Mouse (Mus musculus): ENCODE measurements around the gene Gxylt1.
"Not testable (repeated sequence)": the region's sequence is repeated elsewhere in the genome, so short reads cannot be mapped to it uniquely, and the experiment has no call there.

Gxylt1 gene

DNA sequence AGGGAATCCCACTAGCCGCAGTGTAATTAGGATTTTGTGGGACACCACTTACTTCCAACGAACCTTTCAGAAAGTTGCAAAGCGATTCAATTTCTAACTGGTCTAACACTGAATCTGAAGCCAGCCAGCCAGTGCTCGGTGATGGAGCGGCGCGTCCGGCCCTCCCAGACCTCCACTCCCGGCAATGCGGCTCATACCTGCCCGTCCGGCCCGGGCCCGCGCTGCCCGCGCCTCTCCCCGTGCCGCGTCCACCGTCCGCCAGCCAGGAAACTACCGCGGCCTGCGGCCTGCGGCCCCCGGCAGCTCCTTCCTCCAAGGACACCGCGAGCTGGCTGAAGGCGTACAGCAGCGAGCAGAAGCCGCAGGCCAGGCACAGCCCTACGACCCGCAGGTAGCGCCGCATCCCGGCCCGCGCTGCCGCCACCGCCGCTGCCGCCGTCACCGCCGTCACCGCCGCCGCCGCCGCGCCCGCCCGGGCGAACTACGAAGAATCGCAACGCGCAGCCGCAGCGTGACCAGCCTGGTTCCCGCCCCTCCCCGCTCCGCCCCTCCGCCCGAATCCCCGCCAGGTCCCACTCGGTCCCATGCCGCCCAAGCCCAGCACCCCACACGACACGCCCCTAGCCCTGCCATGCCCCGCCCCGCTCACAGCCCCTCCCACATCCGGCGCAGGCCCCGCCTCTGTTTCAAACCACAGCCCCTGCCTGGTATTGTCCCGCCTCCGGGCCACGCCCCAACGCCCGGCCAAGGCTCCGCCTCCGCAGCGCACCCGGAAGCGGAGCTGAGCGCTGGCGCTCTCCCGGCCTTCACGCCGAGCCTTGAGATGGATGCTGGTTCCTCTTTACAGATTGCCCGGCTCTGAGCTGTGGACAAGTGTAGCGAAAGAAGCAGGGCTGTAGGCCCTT lies at the start of gene Gxylt1:
Gene Gxylt1 (minus strand): TSS at position 501 of the 905 bp plus-strand sequence.
- peak; percentile 100 for DNase-seq (ENCODE audit: low spot score)

DNA sequence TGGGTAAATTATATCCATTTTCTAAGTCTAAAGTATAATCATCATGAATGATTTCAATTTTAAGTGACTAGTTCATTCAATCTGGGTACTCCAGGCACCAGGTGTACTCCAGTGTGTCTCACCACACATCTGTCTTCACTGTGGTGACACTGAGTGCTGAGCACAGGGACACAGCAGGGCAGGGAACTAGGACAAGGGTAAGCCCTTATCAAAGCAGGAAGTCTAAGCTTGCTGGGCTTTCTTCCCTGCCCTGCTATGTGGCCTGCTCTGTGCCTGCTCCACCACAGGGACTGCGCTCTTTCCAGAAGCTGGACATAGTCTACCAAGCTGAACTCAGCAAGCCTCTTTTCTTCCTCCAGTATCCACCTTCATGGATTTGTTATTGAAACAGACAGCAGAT lies 43.8 kb upstream of the Gxylt1 start:
- no peak for DNase-seq (ENCODE audit: low spot score)

DNA sequence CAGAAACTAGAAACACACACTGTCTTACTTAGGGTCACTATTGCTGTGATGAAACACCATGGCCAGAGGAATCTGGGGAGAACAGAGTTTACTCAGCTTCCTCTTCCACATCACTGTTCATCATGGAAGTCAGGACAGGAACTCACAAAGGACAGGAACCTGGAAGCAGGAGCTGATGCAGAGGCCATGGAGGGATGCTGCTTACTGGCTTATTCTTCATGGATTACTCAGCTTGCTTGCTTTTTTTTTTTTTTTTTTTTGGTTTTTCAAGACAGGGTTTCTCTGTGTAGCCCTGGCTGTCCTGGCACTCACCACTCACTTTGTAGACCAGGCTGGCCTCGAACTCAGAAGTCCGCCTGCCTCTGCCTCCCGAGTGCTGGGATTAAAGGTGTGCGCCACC lies 35.3 kb upstream of the Gxylt1 start:
- DNase-seq (ENCODE audit: low spot score), result not testable (repeated sequence)

DNA sequence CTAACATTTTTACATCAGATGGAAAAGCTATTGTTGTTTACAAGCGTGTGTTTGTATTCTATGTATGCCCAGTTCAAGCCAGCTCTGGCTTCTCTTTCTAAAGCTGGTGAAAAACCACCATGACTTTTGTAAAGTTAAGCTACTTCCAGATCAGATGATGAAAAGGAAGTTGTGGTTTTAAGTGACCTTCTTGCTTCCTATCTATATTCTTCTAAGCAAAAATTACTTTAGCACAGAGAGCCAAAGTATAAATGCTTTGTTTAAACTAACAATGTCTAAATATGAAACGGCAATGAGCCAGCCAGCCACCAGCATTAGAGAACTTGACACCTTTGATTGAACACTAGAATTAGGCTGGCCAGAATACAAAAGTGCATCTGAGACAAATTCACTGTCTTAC lies 23.2 kb upstream of the Gxylt1 start:
- no peak for DNase-seq (ENCODE audit: low spot score)

DNA sequence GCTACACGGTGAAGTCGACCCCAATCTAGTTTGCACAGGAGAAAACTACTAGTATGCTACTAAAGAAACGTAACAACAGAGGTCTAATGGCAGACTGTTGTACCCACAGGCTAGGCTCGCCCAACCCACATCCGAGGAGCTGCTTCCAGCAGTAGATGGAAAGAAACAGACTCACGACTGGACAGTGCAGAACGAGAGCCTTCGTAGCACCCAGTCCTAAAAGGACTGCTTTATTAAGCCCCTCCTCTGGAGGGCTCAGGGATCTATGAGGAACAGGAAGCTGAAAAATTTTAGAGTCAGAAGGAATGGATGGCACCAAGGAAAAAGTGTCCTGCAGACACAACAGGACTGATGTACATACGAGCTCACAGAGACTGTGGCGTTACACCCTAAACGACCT lies 19.5 kb upstream of the Gxylt1 start:
- DNase-seq (ENCODE audit: low spot score), result no peak

DNA sequence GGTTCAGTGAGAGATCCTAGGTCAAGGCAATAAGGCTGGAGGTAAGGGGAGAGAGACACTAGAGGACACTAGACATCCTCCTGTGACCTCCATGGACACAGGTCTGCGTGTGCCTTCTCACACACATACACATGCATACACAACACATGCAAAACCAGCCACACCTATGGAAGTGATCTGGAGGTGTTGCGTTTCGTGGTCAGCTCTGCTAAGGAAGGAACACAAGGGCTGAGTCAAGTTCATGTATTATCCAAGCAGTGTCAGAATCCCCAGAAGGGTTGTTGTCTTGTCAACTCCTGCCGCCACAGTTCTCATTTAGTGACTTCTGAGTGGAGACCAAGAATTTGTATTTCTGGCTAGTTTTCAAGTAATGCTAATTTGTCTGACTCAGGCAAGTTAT lies 13.3 kb upstream of the Gxylt1 start:
- DNase-seq (ENCODE audit: low spot score), result no peak

DNA sequence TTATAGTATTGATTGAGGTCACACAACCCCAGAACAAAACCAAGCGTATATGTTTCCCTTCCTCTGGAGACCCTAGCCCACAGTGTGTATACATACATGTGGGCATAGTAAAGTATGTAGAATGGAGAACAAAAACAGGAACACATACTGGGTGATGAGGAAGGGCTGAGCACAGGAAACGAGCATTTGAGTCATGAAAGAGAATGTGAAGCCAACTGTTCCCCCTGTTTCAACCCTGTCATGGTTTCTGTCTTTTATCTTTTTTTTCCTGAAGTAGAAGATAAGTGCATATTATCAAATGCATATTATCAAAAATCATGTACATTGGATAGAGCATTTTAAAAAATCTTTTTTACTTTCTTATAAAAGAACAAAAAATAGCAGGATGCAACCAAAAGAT lies 12.6 kb upstream of the Gxylt1 start:
- no peak for DNase-seq (ENCODE audit: low spot score)

DNA sequence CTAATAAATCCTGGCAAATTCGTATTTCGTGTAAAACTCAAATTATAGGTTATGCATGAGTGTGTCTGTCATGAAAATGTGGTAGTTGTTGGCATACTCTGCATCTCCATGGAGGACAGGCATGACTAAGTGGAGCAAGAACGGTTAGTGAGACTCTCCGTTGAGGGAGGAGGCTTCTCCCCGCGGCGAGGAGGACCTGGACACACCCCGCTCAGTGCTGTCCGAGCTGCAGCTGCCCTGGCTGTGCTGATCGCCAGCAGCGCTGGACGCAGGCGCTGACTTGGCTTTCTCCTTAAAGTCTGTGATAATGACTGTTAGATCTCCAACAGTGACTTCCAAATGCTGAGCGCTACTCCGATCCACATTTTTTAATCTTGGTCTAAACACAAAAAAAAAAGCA lies 10.3 kb upstream of the Gxylt1 start:
- no peak for DNase-seq (ENCODE audit: low spot score)

DNA sequence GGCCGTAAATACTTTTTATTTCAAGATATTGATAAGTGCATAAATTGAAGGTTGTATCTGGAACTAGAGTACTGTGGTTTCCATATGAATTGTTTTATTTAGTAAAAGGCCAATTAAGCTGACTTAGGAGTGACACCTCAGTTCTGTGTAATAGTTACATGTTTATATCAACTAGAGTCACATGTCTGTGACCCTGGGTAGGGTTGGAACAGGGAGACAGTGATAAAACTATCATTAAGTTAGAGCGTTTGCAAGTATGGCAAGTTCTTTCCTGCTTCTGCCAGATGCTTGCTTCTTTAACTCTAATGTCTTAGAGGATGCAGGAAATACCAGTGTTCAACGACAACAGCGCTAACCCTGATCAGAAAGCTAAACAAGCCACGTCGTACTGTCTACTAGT lies 9.3 kb upstream of the Gxylt1 start:
- DNase-seq (ENCODE audit: low spot score), result no peak

DNA sequence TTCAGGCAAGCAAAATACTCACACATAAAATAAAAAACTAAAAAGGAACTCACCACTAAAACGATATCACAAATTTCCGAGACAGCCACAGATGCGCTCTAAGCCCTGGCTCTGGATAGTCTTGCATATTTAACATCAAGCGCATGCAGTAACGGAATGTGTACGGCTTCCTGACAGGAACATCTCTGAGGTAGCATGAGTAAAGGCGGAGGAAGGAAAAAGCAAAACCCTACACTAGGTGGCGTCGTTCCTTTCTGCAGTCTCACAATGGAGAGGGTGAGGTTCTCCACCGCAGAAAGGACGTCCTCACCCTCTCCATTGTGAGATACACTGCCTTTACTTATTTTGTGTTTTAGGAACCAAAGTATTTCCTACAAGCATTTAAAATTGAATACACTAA lies 8.4 kb upstream of the Gxylt1 start:
- no peak for DNase-seq (ENCODE audit: low spot score)

DNA sequence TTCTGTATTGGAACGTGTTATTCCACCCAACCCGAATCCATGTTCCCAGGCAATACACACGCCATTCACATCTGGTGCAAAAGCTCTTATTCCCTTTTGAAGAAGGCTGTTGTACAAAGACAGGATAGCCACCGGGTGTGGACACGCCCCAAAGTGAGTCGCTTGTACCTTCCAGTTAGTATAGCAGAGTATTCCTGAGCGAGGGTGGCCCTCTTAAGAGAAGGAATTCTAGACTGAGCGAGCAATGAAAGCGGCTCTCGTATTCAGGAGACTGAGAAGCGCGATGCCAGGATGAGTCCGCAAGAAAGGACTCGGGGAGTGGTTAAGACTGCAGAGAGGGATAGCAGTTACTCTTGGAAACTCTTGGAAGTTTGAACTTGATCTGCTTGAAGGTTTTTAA lies 1.3 kb upstream of the Gxylt1 start:
- DNase-seq (ENCODE audit: low spot score), result peak; percentile 25

DNA sequence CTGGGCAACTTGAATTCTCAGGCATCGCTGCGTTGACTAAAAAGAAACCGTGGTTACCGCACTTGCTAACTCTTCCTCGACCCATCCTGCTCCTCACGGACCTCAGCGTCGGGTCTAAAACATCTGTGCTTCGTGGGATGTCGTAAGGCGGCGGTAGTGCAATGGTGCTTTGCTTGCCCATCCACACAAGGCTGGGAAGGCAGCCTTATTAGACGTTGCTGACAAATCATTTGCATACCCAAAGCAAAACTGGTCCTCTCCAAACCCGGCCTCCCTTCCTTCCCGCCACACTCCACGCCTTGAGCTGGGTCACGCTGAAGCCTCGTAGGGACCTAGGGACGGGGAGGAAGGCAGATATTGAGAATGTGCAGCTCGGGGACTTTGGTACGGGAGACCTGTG lies 644 bp upstream of the Gxylt1 start:
- DNase-seq (ENCODE audit: low spot score), result no peak

DNA sequence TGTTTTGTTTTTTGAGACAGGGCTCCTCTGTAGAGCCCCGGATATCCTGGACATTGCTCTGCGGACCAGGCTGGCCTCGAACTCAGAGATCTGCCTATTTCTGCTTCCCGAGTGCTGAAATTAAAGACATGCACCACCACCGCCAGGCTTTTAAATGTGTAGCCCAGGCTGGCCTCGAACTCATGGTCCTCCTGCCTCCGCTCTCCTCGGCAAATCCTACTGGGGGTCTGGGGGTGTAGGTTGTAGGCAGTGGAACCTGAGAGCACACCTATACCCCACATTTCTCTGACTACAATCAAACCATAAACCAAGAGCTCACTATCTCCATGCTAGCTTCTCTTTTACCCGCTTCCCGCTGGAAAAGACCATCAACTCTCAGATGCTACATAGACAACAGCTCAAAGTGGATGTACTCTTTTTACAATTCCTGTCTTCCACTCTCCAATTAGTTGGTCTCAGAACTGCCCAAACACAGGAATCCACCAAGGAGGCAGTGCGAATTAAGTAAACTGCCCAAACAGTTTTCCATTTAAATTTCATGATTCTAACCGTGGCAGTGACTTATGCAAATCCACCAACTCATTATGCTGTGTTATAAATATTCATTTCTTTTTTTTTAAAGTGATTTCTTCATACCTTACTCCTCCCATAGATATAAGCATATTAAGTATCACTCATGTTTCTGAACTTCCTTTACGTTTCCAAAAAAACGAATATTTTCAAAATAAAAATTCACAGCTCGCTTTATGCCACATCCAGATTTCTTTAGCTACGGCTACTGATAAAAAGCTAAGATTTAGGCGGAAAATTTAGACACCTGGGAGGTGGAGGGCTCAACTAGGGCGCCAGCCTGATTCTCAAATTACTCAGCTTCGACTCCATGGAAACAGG lies 946 bp downstream of the Gxylt1 start:
- DNase-seq (ENCODE audit: low spot score), result no peak

DNA sequence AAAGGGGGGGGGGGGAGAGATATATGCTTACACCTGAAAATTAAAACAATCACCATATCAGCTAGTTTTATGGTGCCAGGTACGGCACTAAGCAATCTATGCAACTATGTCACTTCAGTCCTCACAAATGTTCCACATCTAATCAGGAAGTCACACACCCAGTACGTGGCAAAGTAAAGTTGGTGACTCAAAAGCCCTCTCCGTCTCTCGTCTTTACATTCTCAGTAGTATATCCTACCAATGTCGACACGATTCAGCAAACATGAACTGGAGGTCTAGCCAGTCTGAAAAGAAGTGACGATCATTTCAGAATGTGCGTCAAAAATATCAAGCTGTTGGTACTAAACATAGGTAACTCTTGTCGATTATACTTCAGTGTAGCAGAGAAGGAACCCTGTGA lies 2.0 kb downstream of the Gxylt1 start:
- no peak for DNase-seq (ENCODE audit: low spot score)

DNA sequence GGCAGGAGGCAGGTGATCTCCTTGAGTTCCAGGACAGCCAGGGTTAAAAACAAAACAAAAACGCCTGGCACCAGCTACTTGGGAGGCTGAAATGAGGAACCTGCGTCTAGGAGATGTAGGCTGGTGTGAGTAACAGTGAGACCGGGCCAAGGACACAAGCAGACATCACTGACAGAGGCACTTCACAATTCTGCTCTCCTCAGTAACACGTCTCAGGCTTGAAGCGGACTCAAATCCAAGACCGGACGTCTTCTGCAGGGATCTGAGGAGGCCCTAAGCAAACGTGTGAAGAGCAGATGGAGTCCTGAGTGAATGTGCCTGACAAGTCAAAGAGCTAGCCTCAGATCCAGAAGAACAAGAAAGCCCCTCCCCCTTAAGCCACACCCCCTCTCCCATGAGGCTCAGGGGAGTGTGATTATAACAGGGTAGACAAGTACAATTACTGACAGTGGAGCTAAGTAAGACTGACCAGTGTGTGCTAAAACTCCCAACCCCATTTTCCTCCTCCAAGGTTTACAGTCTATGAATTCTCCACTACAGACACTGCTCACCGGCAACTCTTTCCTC lies 4.6 kb downstream of the Gxylt1 start:
- DNase-seq (ENCODE audit: low spot score), result no peak

DNA sequence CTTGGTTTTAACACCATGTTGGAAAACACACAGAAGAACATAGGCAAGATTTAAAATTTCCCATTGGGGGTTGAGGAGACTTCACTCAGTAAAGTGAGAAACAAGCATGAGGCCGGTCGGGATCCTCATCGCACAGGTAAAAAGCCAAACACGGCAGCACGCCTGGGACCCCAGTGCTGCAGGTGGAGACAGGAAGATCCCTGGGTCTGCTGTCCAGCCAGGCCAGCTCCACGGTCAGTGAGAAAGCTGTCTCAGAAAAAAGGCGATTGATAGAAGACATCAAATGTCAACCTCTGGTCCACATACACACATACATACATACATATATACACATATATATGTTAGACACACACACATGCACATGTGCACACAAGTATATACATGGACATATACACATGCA lies 5.4 kb downstream of the Gxylt1 start:
- DNase-seq (ENCODE audit: low spot score), result no peak

DNA sequence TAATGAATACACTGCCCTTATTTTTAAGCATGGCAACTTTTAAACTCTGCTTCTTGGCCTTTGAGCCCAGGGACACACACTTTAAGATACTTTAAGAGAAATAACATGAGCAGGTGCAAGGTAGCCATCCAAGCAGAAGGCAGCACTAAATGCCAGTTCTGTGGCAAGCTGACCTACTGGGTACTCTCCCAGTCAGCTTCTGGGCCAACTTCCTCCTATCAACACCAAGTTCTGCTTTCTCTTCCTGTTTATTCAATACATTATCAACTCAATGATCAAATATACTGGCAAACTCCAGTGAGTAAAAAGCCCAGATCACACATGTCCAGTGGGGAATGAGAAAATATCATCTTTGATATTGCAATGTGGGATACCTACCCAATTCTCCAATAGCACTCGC lies 7.0 kb downstream of the Gxylt1 start:
- DNase-seq (ENCODE audit: low spot score), result no peak

DNA sequence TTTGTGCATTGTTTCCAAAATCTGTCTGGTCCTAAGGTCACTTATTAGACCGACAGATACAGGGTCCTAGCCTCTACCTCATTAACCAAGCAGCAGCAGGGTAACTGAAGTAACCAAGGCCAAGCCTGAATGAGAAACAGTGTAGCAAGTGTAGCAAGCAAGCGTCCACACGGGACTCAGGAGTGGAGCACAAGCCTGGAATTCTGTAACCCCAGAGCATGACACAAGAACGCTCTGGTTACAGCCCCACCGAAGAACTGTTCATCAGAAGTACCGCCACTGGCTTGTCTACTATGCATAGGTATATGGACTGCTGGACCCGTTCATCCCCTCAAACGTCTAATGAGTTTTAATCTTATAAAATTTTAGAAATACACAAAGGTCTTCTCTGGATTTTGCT lies 7.5 kb downstream of the Gxylt1 start:
- DNase-seq (ENCODE audit: low spot score), result no peak

DNA sequence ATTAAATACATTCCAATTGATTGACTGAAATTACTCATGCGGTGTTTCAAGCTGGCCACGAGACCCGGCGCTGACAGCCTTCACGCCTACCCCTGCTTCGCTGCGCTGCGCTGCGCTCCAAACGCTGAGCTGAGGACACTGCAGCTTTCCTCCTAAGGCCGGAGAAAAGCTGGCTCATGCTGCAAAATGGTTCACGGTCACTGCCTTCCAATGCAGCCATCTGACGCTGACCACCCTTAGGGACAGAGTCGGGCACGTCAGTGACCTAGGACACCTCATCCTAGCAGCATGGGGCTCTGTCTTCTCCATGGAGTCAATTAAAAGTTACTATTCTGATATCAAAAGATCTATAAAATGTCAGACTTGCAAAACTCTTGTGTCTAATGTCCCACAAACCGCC lies 8.6 kb downstream of the Gxylt1 start:
- DNase-seq (ENCODE audit: low spot score), result no peak

DNA sequence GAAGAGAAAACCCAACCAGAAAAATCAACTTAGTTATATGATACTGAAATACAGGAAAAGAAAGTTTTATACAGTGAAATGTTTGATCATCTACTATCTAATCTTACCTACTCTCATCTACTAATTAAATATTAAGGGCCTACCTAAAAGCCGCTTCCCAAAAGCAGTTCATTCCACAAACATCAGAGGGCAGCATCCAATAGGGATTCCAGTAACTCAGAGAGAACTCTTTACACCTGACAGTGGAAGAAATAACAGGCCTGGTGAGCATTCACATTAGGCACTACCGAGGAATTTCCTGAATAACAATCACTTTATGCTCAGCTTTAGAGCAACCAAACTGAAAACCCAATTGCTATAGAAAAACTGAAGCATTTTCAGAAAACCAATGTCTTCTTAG lies 9.3 kb downstream of the Gxylt1 start:
- DNase-seq (ENCODE audit: low spot score), result no peak

DNA sequence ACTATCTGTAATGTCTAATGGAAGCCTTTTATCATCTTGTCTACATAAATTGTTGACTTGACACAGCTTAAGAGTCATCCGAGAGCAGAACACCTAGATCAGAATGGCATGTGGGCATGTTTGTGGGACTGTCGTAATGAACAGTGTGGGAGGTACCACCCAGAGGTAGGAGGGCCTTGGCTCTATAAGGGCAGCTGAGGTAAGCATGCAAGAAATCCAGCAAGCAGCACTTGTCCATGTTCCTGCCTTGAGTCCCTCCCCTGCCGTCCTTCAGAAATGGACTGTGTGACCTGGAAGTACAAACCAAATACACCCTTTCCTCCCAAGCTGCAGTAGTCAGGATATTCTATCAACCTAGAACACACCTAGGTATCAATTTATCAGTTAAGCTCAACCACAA lies 9.7 kb downstream of the Gxylt1 start:
- DNase-seq (ENCODE audit: low spot score), result no peak

DNA sequence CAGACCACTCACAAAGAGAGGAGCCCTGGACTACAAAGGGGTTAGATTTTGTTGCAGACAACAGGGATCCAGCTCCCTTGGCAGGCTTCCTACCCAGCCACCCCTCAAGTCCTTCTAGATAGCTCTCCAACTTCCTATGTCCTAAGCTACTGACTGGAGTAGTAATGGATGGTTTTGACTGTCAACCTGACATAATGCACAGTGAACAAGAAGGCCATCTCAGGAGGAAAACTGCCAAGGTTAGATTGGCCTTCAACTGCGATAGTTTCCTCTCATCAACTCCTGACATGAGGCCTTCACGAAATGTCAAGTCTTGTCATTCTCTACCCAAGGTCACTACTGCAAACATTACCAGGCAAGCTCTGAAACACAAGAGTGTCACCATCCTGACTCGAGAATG lies 10.8 kb downstream of the Gxylt1 start:
- no peak for DNase-seq (ENCODE audit: low spot score)

DNA sequence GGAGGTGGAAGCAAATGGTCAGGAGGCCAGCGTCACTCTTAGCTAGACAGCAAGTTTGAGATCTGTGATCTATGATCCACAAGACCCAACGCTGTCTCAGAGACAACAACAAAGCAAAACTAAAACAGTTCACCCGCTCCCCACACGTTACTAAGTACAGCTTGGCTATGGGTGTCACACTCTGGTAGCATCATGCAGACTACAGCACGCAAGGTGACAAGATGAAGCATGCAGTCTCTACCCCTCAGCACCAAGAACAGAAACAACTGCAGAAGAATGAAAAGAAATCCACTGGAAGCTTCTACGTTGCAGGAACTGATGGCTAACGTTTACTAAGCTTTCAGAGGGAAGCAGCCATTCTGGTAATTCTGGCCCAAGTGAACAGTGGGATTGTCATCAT lies 11.4 kb downstream of the Gxylt1 start:
- DNase-seq (ENCODE audit: low spot score), result no peak
